Mouse (Mus musculus) liver, embryonic 11.5 days (tissue): ENCODE measurements around the gene Snx3. TPM values are rescaled to one million over a fixed set of nuclear protein-coding genes. Genes with fewer than 3 reads are reported as not detected.

ENCODE experiments used
- ATAC-seq: fragments of 200-750 bp; cut with Nextera tagmentation; replicated peaks from 2 replicates; pipeline ENCODE4 v1.8.0; 2017; ENCODE audit warnings: moderate number of reproducible peaks, mild to moderate bottlenecking, moderate TSS enrichment, moderate library complexity; ENCODE audit not compliant: low FRiP score
- DNase-seq: peaks from one replicate; pipeline ENCODE4 v3.0.0-alpha.2; 2017; ENCODE audit warnings: low spot score
- H3K27ac ChIP-seq: fragments of 300-500 bp; sonication (generic); 2 replicates; pipeline ENCODE4 v1.5.1; 2014; ENCODE audit warnings: mild to moderate bottlenecking, low read depth, low read length, control low read depth
- H3K27me3 ChIP-seq: fragments of 300-500 bp; sonication (generic); replicated peaks from 2 replicates; pipeline ENCODE4 v1.6.1; 2014; ENCODE audit warnings: low read length, mixed read lengths; ENCODE audit not compliant: control insufficient read depth, insufficient read depth
- H3K36me3 ChIP-seq: fragments of 300-500 bp; sonication (generic); 2 replicates; pipeline ENCODE4 v1.6.1; 2014; ENCODE audit warnings: mild to moderate bottlenecking, low read length, moderate library complexity, mixed read lengths; ENCODE audit not compliant: control insufficient read depth, insufficient read depth
- H3K4me1 ChIP-seq: fragments of 300-500 bp; sonication (generic); replicated peaks from 2 replicates; pipeline ENCODE4 v1.6.1; 2014; ENCODE audit warnings: low read length, mixed read lengths; ENCODE audit not compliant: control insufficient read depth, insufficient read depth
- H3K4me2 ChIP-seq: fragments of 300-500 bp; sonication (generic); 2 replicates; pipeline ENCODE4 v1.6.1; 2014; ENCODE audit warnings: mild to moderate bottlenecking, control low read depth, moderate library complexity
- H3K4me3 ChIP-seq: fragments of 300-500 bp; sonication (generic); 2 replicates; pipeline ENCODE4 v1.5.1; 2014; ENCODE audit warnings: low read depth, low read length, control low read depth
- H3K9ac ChIP-seq: fragments of 300-500 bp; sonication (generic); 2 replicates; pipeline ENCODE4 v1.6.1; 2014; ENCODE audit warnings: low read depth, low read length, control low read depth
- H3K9me3 ChIP-seq: fragments of 300-500 bp; sonication (generic); 2 replicates; pipeline ENCODE4 v1.6.1; 2016; ENCODE audit warnings: low read length, inconsistent platforms, mixed read lengths; ENCODE audit not compliant: control insufficient read depth
- WGBS: fragments of 180-500 bp; shearing (Covaris S2); extraction: QIAGEN DNeasy Blood & Tissue Kit; methylation state at CpG from one replicate; pipeline ENCODE4 v1.1.7; 2014; 5-methylcytosine and 5-hydroxymethylcytosine counted together
- polyA plus RNA-seq: library from polyadenylated mRNA; unstranded; fragments of >200 nt; fragmentation: Nextera tagmentation; extraction: Ambion mirVana; gene quantifications from 2 replicates; pipeline ENCODE4 v1.2.1, GENCODE M21; 2014

Gene Snx3
- polyA plus RNA-seq, 1 experiment from 2014 or later: 355 TPM

DNA sequence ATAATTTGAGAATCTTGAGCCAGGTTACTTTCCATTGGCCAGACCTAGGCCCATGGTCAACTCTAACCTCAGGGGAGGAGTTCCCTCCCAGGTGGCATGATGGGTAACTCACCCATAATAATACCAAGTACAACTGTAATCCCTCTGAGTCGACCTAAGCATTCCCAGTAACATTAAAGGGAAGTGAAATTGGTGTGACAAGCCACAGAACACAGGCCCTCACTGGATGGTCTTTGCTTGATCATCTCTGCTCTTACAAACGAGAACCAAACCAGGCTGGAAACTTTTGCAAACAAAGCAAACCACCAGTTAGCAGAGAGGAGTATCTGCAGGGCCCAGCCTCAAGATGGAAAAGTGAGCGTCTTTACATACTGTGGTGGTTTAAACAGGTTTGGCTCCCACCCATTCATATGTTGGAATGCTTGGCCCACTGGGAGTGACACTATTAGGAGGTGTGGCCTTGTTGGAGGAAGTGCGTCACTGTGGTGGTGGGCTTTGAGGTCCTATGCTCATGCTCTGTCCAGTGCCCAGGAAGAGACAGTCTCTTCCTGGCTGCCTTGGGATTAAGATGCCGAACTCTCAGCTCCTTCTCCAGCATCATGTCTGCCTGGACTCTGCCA is 57.9 kb downstream of the Snx3 start:
- H3K27me3 ChIP-seq: peaks cover 17% of the 10 kb centered on the region
- H3K4me1 ChIP-seq: no peaks in the 10 kb centered on the region
- no peaks in the 10 kb centered on the region for H3K36me3 ChIP-seq
- no peaks in the 10 kb centered on the region for H3K9me3 ChIP-seq
- no peak overlapping the region for H3K4me2 ChIP-seq
- WGBS: 64% methylated on average over 5 of the region's 5 CpGs
- ATAC-seq (no peak), DNase-seq (no peak)
- H3K27ac ChIP-seq: no peak overlapping the region
- no peak overlapping the region for H3K4me3 ChIP-seq
- H3K9ac ChIP-seq: no peak overlapping the region

DNA sequence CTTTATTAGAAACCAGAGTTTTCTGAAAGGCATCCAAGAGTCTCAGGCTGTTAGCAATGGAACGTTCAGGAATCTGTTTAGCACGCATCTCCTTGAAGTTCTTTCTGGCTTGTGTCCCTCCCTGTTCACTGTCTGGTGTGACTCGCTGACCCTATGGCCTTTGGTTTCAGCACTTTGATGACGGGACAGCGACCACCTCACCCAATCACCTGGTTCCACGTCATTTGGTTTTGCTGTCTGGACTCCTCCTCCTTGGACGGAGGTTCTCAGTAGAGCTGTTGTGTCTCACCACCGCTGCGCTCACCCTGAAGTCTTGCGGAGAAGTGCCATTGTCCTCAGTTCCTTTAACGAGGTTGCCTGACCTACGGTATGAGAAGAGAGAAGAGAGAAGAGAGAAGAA is 60.4 kb downstream of the Snx3 start:
- Histone ChIP-seq H3K36me3 (no peaks in the 10 kb centered on the region), H3K27ac (no peak overlapping the region), H3K4me1 (no peaks in the 10 kb centered on the region), H3K9me3 (no peaks in the 10 kb centered on the region), H3K4me3 (no peak overlapping the region), H3K9ac (no peak overlapping the region), H3K4me2 (no peak overlapping the region), H3K27me3 (peaks cover 41% of the 10 kb centered on the region)
- peak; percentile 63 for ATAC-seq
- WGBS: 2% methylated on average over 12 of the region's 12 CpGs
- DNase-seq: peak; percentile 66

DNA sequence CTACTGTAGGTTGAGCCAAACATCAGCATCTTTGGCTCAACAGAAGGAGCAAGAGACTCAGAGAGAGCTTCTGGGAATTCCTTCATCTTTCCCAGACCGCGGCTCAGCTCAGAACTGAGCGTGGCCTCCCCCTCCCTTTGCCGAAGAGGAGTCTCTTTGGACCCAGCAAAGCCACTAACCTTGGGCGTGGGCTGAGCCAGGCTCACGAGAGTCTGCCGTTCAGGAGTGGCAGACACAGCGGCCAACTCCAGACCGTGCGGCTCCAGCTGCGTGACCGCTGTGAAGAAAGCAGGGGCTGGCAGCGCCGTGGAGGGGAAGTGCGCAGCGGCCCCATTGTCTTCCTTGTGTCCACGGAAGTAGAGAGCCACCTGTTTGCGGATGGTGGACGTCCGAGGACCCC is 70.7 kb downstream of the Snx3 start:
- no peak overlapping the region for H3K27ac ChIP-seq
- DNase-seq (no peak), ATAC-seq (no peak)
- H3K4me1 ChIP-seq: no peaks in the 10 kb centered on the region
- no peaks in the 10 kb centered on the region for H3K9me3 ChIP-seq
- H3K36me3 ChIP-seq: no peaks in the 10 kb centered on the region
- H3K4me2 ChIP-seq: no peak overlapping the region; the same call in 1 of the 2 replicates
- no peak overlapping the region for H3K4me3 ChIP-seq
- WGBS: 4% methylated on average over 20 of the region's 20 CpGs
- peaks cover 93% of the 10 kb centered on the region for H3K27me3 ChIP-seq
- H3K9ac ChIP-seq: no peak overlapping the region

DNA sequence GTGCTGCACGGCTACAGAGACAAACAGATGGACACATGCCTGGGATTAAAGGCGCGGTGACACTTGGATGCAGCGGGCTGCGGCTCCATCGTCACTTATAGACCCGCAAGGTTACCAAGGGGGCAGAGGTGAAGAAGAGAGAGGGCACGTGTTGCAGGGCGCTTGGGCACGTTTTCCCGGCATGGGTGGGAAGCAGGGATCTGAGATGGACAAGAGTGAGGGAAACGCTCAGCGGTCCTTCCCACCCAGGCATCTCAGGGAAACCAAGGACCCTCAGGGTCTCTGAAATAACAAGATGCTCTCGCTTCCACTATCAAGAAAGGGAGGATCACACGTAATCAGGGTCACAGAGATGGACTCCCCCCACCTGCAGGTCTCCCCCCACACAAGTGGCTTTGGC is 71.1 kb downstream of the Snx3 start:
- Histone ChIP-seq H3K27ac (no peak overlapping the region), H3K27me3 (peaks cover 94% of the 10 kb centered on the region), H3K4me3 (no peak overlapping the region), H3K4me2 (no peak overlapping the region; the same call in 1 of the 2 replicates), H3K9ac (no peak overlapping the region), H3K4me1 (no peaks in the 10 kb centered on the region), H3K36me3 (no peaks in the 10 kb centered on the region), H3K9me3 (no peaks in the 10 kb centered on the region)
- DNase-seq (no peak), ATAC-seq (no peak)
- 4% methylated on average over 15 of the region's 15 CpGs for WGBS

DNA sequence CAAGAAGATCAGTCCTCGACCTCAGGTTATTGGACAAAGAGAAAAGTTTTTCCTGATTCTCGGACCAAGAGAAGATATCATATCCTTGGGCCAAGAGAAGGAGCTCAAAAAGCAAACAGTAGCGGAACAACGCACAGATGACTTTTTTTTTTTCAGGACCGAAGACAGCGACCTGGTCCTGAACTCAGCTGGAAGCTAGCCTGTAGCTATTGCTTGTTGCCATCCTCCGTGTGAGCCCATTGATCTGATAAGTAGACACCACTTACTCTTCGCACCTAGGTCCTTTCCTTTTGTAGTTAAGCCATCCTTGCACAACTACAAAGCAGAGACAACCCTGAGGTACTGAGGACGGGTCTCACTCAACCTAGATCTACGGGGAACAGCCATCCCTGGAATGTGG is 72.8 kb downstream of the Snx3 start:
- Histone ChIP-seq H3K4me3 (no peak overlapping the region), H3K9me3 (no peaks in the 10 kb centered on the region), H3K36me3 (no peaks in the 10 kb centered on the region), H3K4me1 (no peaks in the 10 kb centered on the region), H3K4me2 (no peak overlapping the region), H3K27ac (no peak overlapping the region), H3K9ac (no peak overlapping the region), H3K27me3 (peaks cover 98% of the 10 kb centered on the region)
- DNase-seq (no peak), ATAC-seq (no peak)
- WGBS: 5% methylated on average over 10 of the region's 10 CpGs

DNA sequence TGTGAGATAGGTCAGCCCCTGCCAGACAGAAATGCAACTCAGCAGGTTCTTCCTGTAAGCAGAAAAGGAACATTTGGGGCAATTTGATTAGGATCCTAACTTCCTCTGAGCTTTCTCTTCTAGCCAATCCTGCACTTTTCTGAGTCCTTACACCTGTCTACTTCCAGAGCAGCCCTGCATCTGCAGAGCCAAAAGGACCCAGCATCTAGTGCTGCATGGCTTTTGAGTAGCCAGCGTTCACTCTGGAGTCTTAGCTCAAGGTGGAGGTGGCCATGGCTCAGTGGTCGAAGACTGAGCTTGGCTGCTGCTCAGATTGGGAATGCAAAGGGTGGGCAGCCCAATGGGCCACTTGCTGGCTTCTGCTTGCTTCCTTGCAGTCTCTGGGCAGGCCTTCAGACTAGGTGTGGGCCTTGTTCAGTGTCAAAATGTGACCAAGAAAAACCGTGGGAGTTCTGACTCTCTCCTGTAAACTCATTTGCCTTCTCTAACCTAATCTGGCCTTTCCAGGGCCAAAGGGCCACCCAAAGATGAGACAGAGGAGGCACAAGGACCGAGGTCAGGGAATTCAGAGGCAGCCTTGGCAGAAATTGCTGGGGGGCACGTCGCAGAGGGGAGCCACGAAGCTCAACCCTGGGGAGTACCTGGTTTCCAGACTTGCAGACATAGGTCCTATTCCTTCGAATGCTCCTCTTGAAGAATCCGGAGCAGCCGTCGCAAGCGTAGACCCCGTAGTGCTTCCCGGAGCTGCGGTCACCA is 75.9 kb downstream of the Snx3 start:
- Histone ChIP-seq H3K9ac (no peak overlapping the region), H3K27ac (no peak overlapping the region), H3K4me1 (peaks cover 3% of the 10 kb centered on the region; the same call in 1 of the 2 replicates), H3K9me3 (no peaks in the 10 kb centered on the region), H3K4me2 (no peak overlapping the region), H3K4me3 (no peak overlapping the region), H3K36me3 (no peaks in the 10 kb centered on the region), H3K27me3 (peaks cover 99% of the 10 kb centered on the region)
- WGBS: 3% methylated on average over 15 of the region's 15 CpGs
- ATAC-seq (no peak), DNase-seq (no peak)

DNA sequence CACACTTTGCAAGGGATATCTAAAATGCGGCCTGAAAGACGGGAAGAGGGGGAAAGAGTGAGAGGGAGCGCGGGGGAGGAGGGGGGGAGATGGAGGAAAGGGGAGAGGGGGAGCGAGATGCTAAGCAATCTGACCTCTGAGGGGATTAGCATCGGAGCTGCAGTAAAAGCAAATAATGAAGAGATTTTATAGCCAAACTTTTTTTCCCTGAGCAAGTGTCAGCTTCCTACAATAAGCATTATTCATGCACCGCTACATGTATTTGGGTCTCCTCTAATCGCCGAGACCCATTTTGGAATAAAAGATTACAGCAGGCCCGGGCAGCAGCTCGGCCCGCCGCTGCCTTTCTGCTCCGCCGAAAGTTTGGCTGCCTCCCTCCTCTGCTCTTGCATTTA is 76.4 kb downstream of the Snx3 start:
- Histone ChIP-seq H3K4me2 (no peak overlapping the region), H3K9me3 (no peaks in the 10 kb centered on the region), H3K4me1 (peaks cover 3% of the 10 kb centered on the region; the same call in 1 of the 2 replicates), H3K4me3 (no peak overlapping the region), H3K9ac (no peak overlapping the region), H3K27me3 (peaks cover 99% of the 10 kb centered on the region), H3K27ac (no peak overlapping the region), H3K36me3 (no peaks in the 10 kb centered on the region)
- WGBS: 3% methylated on average over 15 of the region's 15 CpGs
- ATAC-seq (no peak), DNase-seq (no peak)

DNA sequence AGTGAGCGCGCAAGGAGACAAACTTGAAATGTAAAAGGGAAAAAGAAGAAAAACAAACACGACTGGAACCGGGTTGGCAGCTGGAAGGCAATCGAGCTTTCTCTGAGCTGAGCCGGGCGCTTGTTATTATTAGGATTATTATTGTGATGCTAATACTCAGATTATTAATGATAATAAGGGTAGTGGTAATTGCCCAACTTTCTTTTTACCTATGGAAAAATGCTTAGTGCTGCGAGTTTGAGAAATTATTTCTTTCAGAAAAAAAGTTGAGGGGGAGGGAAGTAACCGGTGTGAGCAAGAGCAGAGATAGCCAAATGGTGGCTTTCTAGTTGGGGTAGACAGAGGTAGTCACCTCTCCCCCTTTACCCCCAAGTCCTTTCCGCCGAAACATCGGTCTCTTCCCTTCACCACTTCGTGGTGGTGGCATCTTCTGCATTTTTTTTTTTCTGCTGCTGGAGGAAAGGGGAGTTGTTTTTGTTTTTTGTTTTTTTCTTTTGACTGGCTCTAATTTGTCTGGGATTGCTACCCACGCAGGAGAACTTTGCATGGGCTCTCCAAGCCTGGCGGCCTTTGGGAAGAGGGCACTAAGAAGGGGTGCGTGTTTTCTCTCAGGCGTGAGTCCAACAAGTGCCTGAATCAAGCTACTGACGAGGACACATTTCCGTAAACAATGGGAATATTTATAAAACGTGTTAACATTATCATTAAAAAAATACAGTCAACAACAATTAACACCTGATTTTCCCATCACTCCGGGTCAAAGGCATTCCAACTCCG is 77.1 kb downstream of the Snx3 start:
- DNase-seq (no peak), ATAC-seq (no peak)
- Histone ChIP-seq H3K4me1 (peaks cover 5% of the 10 kb centered on the region; the same call in 1 of the 2 replicates), H3K27ac (no peak overlapping the region), H3K36me3 (no peaks in the 10 kb centered on the region), H3K9me3 (no peaks in the 10 kb centered on the region), H3K27me3 (peaks cover 99% of the 10 kb centered on the region), H3K9ac (no peak overlapping the region), H3K4me2 (no peak overlapping the region), H3K4me3 (no peak overlapping the region)
- WGBS: 2% methylated on average over 22 of the region's 22 CpGs
